Mouse (Mus musculus): ENCODE measurements around the gene Lrrc4. TPM values are rescaled to one million over a fixed set of nuclear protein-coding genes. Genes with fewer than 3 reads are reported as not detected.

Lrrc4 gene
- polyA plus RNA-seq, 1 experiment from 2014 or later, result 3.8 TPM

GRCm38 (mm10) chr6:28833380-28833822 is 1.9 kb upstream of the Lrrc4 start:
- H3K27me3 ChIP-seq, result peaks cover 40% of the 10 kb centered on the region
- H3K4me1 ChIP-seq, result peaks cover 42% of the 10 kb centered on the region
- H3K9ac ChIP-seq (replicated peaks), result peak overlapping the region; percentile 95
- H3K27ac ChIP-seq (replicated peaks), result peak overlapping the region; percentile 94
- H3K4me3 ChIP-seq, result peak overlapping the region; percentile 81
- ATAC-seq (ENCODE audit: low FRiP score, low read depth), result peak; percentile 68
- no peaks in the 10 kb centered on the region for H3K9me3 ChIP-seq
- H3K36me3 ChIP-seq, result peaks cover 9% of the 10 kb centered on the region
- WGBS, result 0% methylated on average over 39 of the region's 43 CpGs
- peak overlapping the region; percentile 99 for H3K4me2 ChIP-seq (replicated peaks)

GRCm38 (mm10) chr6:28832751-28833291 is 1.3 kb upstream of the Lrrc4 start:
- Histone ChIP-seq H3K36me3 (peaks cover 9% of the 10 kb centered on the region), H3K4me1 (peaks cover 47% of the 10 kb centered on the region), H3K4me2 (replicated peaks) (peak overlapping the region; percentile 99), H3K9ac (replicated peaks) (peak overlapping the region; percentile 95), H3K4me3 (peak overlapping the region; percentile 81), H3K27ac (replicated peaks) (peak overlapping the region; percentile 94), H3K9me3 (no peaks in the 10 kb centered on the region), H3K27me3 (peaks cover 40% of the 10 kb centered on the region)
- WGBS, result under 1% methylated on average over 56 of the region's 58 CpGs
- ATAC-seq (ENCODE audit: low FRiP score, low read depth), result peak; percentile 74

GRCm38 (mm10) chr6:28831854-28832750 is 555 bp upstream of the Lrrc4 start:
- H3K9me3 ChIP-seq, result no peaks in the 10 kb centered on the region
- H3K4me3 ChIP-seq, result peak overlapping the region; percentile 81
- H3K4me1 ChIP-seq, result peaks cover 54% of the 10 kb centered on the region
- peak overlapping the region; percentile 99 for H3K4me2 ChIP-seq (replicated peaks)
- under 1% methylated on average over 80 of the region's 82 CpGs for WGBS
- ATAC-seq (ENCODE audit: low FRiP score, low read depth), result peak; percentile 51
- H3K27me3 ChIP-seq, result peaks cover 40% of the 10 kb centered on the region
- peaks cover 9% of the 10 kb centered on the region for H3K36me3 ChIP-seq
- H3K27ac ChIP-seq (replicated peaks), result peak overlapping the region; percentile 94
- H3K9ac ChIP-seq (replicated peaks), result peak overlapping the region; percentile 95

GRCm38 (mm10) chr6:28830306-28830705 is 1.2 kb downstream of the Lrrc4 start:
- H3K9me3 ChIP-seq, result no peaks in the 10 kb centered on the region
- peaks cover 71% of the 10 kb centered on the region for H3K4me1 ChIP-seq
- peaks cover 9% of the 10 kb centered on the region for H3K36me3 ChIP-seq
- H3K9ac ChIP-seq (replicated peaks), result no peak overlapping the region
- no peak overlapping the region for H3K27ac ChIP-seq (replicated peaks)
- no peak overlapping the region for H3K4me3 ChIP-seq
- ATAC-seq (ENCODE audit: low FRiP score, low read depth), result no peak
- WGBS, result 93% methylated on average over 12 of the region's 12 CpGs
- peaks cover 33% of the 10 kb centered on the region for H3K27me3 ChIP-seq
- peak overlapping the region; percentile 99 for H3K4me2 ChIP-seq (replicated peaks)

GRCm38 (mm10) chr6:28828593-28828992 is 3.0 kb downstream of the Lrrc4 start:
- H3K4me3 ChIP-seq, result peak overlapping the region; percentile 35
- 21% methylated on average over 6 of the region's 6 CpGs for WGBS
- no peak overlapping the region for H3K27ac ChIP-seq (replicated peaks)
- ATAC-seq (ENCODE audit: low FRiP score, low read depth), result no peak
- H3K4me2 ChIP-seq (replicated peaks), result peak overlapping the region; percentile 99
- H3K36me3 ChIP-seq, result peaks cover 9% of the 10 kb centered on the region
- no peak overlapping the region; the same call in 1 of the 2 replicates for H3K9ac ChIP-seq (replicated peaks)
- H3K27me3 ChIP-seq, result peaks cover 18% of the 10 kb centered on the region
- H3K9me3 ChIP-seq, result no peaks in the 10 kb centered on the region
- peaks cover 66% of the 10 kb centered on the region for H3K4me1 ChIP-seq

DNA sequence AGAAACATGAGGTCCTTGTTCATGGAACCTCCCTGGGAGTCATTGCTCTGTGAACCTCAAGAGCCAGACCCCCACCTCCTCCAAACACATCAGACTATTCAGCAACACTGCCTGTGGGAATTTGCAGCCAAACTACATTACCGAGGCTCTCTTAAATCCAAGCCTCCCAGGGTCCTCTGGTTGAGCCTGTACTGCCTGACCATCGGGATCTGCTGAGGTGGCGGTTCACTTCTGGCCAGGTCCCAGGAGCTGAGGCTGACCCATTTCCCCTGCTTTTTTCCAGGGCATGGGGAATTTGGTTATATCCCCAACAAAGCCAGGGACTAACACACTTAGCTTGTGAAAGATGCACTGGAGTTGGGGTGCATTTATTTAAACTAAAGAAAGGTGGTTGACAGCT is 4.0 kb downstream of the Lrrc4 start:
- no peaks in the 10 kb centered on the region for H3K9me3 ChIP-seq
- peaks cover 16% of the 10 kb centered on the region for H3K27me3 ChIP-seq
- H3K27ac ChIP-seq (replicated peaks), result peak overlapping the region; percentile 40
- peak overlapping the region; percentile 21 for H3K4me3 ChIP-seq
- peaks cover 9% of the 10 kb centered on the region for H3K36me3 ChIP-seq
- WGBS, result 15% methylated on average over 3 of the region's 3 CpGs
- peak overlapping the region; percentile 34; the same call in 1 of the 2 replicates for H3K9ac ChIP-seq (replicated peaks)
- H3K4me2 ChIP-seq (replicated peaks), result peak overlapping the region; percentile 99
- no peak for ATAC-seq (ENCODE audit: low FRiP score, low read depth)
- H3K4me1 ChIP-seq, result peaks cover 62% of the 10 kb centered on the region

- no peaks in the 10 kb centered on the region for H3K9me3 ChIP-seq
- 61% methylated on average over 9 of the region's 9 CpGs for WGBS
- H3K36me3 ChIP-seq, result peaks cover 9% of the 10 kb centered on the region
- peaks cover 16% of the 10 kb centered on the region for H3K27me3 ChIP-seq
- no peak for ATAC-seq (ENCODE audit: low FRiP score, low read depth)
- H3K27ac ChIP-seq (replicated peaks), result peak overlapping the region; percentile 40
- H3K4me1 ChIP-seq, result peaks cover 62% of the 10 kb centered on the region
- peak overlapping the region; percentile 34; the same call in 1 of the 2 replicates for H3K9ac ChIP-seq (replicated peaks)
- peak overlapping the region; percentile 99 for H3K4me2 ChIP-seq (replicated peaks)
- H3K4me3 ChIP-seq, result peak overlapping the region; percentile 21
Observed at GRCm38 (mm10) chr6:28826689-28827389, 4.7 kb downstream of the Lrrc4 start.

- peak; percentile 36; the same call in 1 of the 2 replicates for ATAC-seq (ENCODE audit: low FRiP score, low read depth)
- no peak overlapping the region for H3K27ac ChIP-seq (replicated peaks)
- no peak overlapping the region for H3K4me3 ChIP-seq
- H3K36me3 ChIP-seq, result peaks cover 9% of the 10 kb centered on the region
- WGBS, result 62% methylated on average over 3 of the region's 3 CpGs
- H3K9me3 ChIP-seq, result no peaks in the 10 kb centered on the region
- peak overlapping the region; percentile 2; the same call in 1 of the 2 replicates for H3K4me2 ChIP-seq (replicated peaks)
- H3K4me1 ChIP-seq, result peaks cover 55% of the 10 kb centered on the region
- H3K27me3 ChIP-seq, result peaks cover 10% of the 10 kb centered on the region
- H3K9ac ChIP-seq (replicated peaks), result no peak overlapping the region
Observed at GRCm38 (mm10) chr6:28825894-28826293, 5.7 kb downstream of the Lrrc4 start.

DNA sequence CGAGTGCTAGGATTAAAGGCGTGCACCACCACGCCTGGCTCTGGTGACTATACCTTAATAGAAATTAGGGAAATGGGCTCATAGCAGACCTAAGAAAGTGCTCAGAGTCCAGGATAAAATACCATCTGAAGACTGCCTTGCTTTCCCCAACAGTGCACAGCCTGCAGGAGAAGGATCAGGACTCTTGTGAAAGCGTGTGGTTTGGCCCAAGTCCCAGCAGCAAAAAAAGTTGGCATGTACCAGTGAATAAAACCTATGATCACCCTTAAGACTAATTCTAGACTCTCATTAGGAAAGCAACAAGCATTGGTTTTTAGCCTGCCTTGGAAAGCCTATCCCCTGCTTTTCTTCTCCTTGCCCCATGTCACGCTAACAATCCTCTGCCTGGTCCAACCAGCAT is 7.7 kb downstream of the Lrrc4 start:
- no peak overlapping the region for H3K4me2 ChIP-seq (replicated peaks)
- H3K4me3 ChIP-seq, result no peak overlapping the region
- H3K4me1 ChIP-seq, result peaks cover 43% of the 10 kb centered on the region
- no peak overlapping the region for H3K27ac ChIP-seq (replicated peaks)
- H3K9ac ChIP-seq (replicated peaks), result no peak overlapping the region
- H3K36me3 ChIP-seq, result peaks cover 11% of the 10 kb centered on the region; the same call in 1 of the 2 replicates
- no peaks in the 10 kb centered on the region for H3K9me3 ChIP-seq
- no peak for ATAC-seq (ENCODE audit: low FRiP score, low read depth)
- 94% methylated on average over 5 of the region's 5 CpGs for WGBS
- H3K27me3 ChIP-seq, result no peaks in the 10 kb centered on the region

DNA sequence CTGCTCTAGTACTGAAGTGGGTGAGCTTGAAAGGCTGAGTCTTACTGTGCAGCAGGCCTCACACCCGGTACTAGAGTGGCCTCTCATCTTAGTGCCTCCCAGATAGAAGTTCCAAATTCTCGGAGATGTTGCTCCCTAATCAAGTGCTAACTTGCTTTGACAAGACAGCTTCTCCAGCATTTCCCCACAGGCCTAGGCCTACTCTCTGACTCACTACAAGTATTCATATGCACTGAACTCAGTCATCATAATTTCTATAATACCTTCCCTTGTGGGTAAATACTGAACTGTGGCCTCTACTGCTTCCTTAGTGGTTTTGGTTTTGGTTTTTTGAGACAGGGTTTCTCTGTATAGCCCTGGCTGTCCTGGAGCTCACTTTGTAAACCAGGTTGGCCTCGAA is 8.2 kb downstream of the Lrrc4 start:
- peaks cover 15% of the 10 kb centered on the region; the same call in 1 of the 2 replicates for H3K36me3 ChIP-seq
- no peak overlapping the region for H3K27ac ChIP-seq (replicated peaks)
- peaks cover 39% of the 10 kb centered on the region for H3K4me1 ChIP-seq
- WGBS, result 96% methylated on average over 3 of the region's 3 CpGs
- no peak overlapping the region for H3K9ac ChIP-seq (replicated peaks)
- no peaks in the 10 kb centered on the region for H3K9me3 ChIP-seq
- H3K4me3 ChIP-seq, result no peak overlapping the region
- H3K27me3 ChIP-seq, result no peaks in the 10 kb centered on the region
- no peak for ATAC-seq (ENCODE audit: low FRiP score, low read depth)
- no peak overlapping the region for H3K4me2 ChIP-seq (replicated peaks)

- WGBS, result 81% methylated on average over 3 of the region's 3 CpGs
- Histone ChIP-seq H3K4me2 (replicated peaks) (no peak overlapping the region), H3K27me3 (no peaks in the 10 kb centered on the region), H3K9ac (replicated peaks) (no peak overlapping the region), H3K27ac (replicated peaks) (no peak overlapping the region), H3K9me3 (no peaks in the 10 kb centered on the region), H3K36me3 (peaks cover 15% of the 10 kb centered on the region; the same call in 1 of the 2 replicates), H3K4me3 (no peak overlapping the region), H3K4me1 (peaks cover 29% of the 10 kb centered on the region)
- no peak for ATAC-seq (ENCODE audit: low FRiP score, low read depth)
Observed at GRCm38 (mm10) chr6:28822296-28822695, 9.3 kb downstream of the Lrrc4 start.

Measured in midbrain, embryonic 12.5 days (tissue).